Mouse (Mus musculus): ENCODE measurements around the gene Pdcd6.

The Pdcd6 gene

GRCm38 (mm10) chr13:74275726-74276125 lies 41.7 kb downstream of the Pdcd6 start:
- DNase-seq = no peak

GRCm38 (mm10) chr13:74260231-74260992 lies 57.0 kb downstream of the Pdcd6 start:
- peak; percentile 63 for DNase-seq

- DNase-seq = peak; percentile 49
Observed at GRCm38 (mm10) chr13:74259460-74260230, 57.7 kb downstream of the Pdcd6 start.
